Mouse (Mus musculus): ENCODE measurements around the gene Actr2.
"Not testable (repeated sequence)": the region's sequence is repeated elsewhere in the genome, so short reads cannot be mapped to it uniquely, and the experiment has no call there.

The Actr2 gene

GRCm38 (mm10) chr11:20112741-20113480 is at the start of gene Actr2:
TSS of gene Actr2 (minus strand) at chr11:20112913.
- DNase-seq = peak; percentile 97

- no peak for DNase-seq
Measured at GRCm38 (mm10) chr11:20158879-20159278, 46.2 kb upstream of the Actr2 start.

GRCm38 (mm10) chr11:20153542-20153941 is 40.8 kb upstream of the Actr2 start:
- DNase-seq = not testable (repeated sequence)

- DNase-seq = peak in 1 of 2 experiments; percentile 23
Measured at GRCm38 (mm10) chr11:20152107-20152901, 39.6 kb upstream of the Actr2 start.

- no peak for DNase-seq
Measured at GRCm38 (mm10) chr11:20151290-20151689, 38.6 kb upstream of the Actr2 start.

GRCm38 (mm10) chr11:20149936-20150335 is 37.2 kb upstream of the Actr2 start:
- no peak for DNase-seq

- no peak for DNase-seq
Measured at GRCm38 (mm10) chr11:20145383-20145782, 32.7 kb upstream of the Actr2 start.

- peak in 1 of 2 experiments; percentile 69 for DNase-seq
Measured at GRCm38 (mm10) chr11:20144536-20145263, 32.0 kb upstream of the Actr2 start.

- DNase-seq = peak in 1 of 2 experiments; percentile 33
Measured at GRCm38 (mm10) chr11:20143687-20144086, 31.0 kb upstream of the Actr2 start.

- no peak for DNase-seq
Measured at GRCm38 (mm10) chr11:20142516-20142915, 29.8 kb upstream of the Actr2 start.

GRCm38 (mm10) chr11:20140286-20140685 is 27.6 kb upstream of the Actr2 start:
- no peak for DNase-seq

- DNase-seq = no peak
Measured at GRCm38 (mm10) chr11:20139711-20140110, 27.0 kb upstream of the Actr2 start.

GRCm38 (mm10) chr11:20138498-20139208 is 25.9 kb upstream of the Actr2 start:
- no peak for DNase-seq

GRCm38 (mm10) chr11:20137872-20138271 is 25.2 kb upstream of the Actr2 start:
- no peak for DNase-seq

GRCm38 (mm10) chr11:20136314-20136713 is 23.6 kb upstream of the Actr2 start:
- peak; percentile 50 to 70 for DNase-seq

- DNase-seq = not testable (repeated sequence)
Measured at GRCm38 (mm10) chr11:20134869-20135268, 22.2 kb upstream of the Actr2 start.

GRCm38 (mm10) chr11:20133721-20134120 is 21.0 kb upstream of the Actr2 start:
- DNase-seq = no peak

GRCm38 (mm10) chr11:20132955-20133562 is 20.3 kb upstream of the Actr2 start:
- DNase-seq = peak; percentile 90 to 94

GRCm38 (mm10) chr11:20126673-20127516 is 14.2 kb upstream of the Actr2 start:
- no peak for DNase-seq

GRCm38 (mm10) chr11:20125423-20125822 is 12.7 kb upstream of the Actr2 start:
- DNase-seq = no peak

GRCm38 (mm10) chr11:20116701-20117100 is 4.0 kb upstream of the Actr2 start:
- DNase-seq = no peak
